Mouse (Mus musculus) kidney, embryonic 16.5 days (tissue): ENCODE measurements at regions not wholly inside any gene's neighbourhood (a gene's known extent, or its start where the extent isn't known, plus 50 kb on each side); places are given as distances from the start of the nearest gene placed in this dataset.

Source experiments
- ATAC-seq: fragments of 200-750 bp; cut with Nextera tagmentation; 2 replicates; pipeline ENCODE4 v1.8.0; 2017; ENCODE audit warnings: moderate TSS enrichment; ENCODE audit not compliant: low FRiP score, low TSS enrichment
- H3K27ac ChIP-seq: fragments of 300-500 bp; sonication (generic); 2 replicates; pipeline ENCODE4 v1.5.1; 2014; ENCODE audit warnings: low read length
- H3K27me3 ChIP-seq: fragments of 300-500 bp; sonication (generic); 2 replicates; pipeline ENCODE4 v1.6.1; 2014; ENCODE audit warnings: low read length, control low read depth, mixed read lengths; ENCODE audit not compliant: insufficient read depth
- H3K36me3 ChIP-seq: fragments of 300-500 bp; sonication (generic); 2 replicates; pipeline ENCODE4 v1.6.1; 2014; ENCODE audit warnings: low read length, control low read depth, mixed read lengths; ENCODE audit not compliant: insufficient read depth
- H3K4me1 ChIP-seq: fragments of 300-500 bp; sonication (generic); 2 replicates; pipeline ENCODE4 v1.6.1; 2014; ENCODE audit warnings: low read length, control low read depth, mixed read lengths; ENCODE audit not compliant: insufficient read depth
- H3K4me2 ChIP-seq: fragments of 300-500 bp; sonication (generic); replicated peaks from 2 replicates; pipeline ENCODE4 v1.6.1; 2014; ENCODE audit warnings: low read depth, low read length
- H3K4me3 ChIP-seq: fragments of 300-500 bp; sonication (generic); 2 replicates; pipeline ENCODE4 v1.5.1; 2014; ENCODE audit warnings: mild to moderate bottlenecking, low read length
- H3K9ac ChIP-seq: fragments of 300-500 bp; sonication (generic); replicated peaks from 2 replicates; pipeline ENCODE4 v1.6.1; 2014; ENCODE audit warnings: low read length
- H3K9me3 ChIP-seq: fragments of 300-500 bp; sonication (generic); 2 replicates; pipeline ENCODE4 v1.6.1; 2016; ENCODE audit warnings: low read length, control low read depth
- WGBS: fragments of 180-500 bp; shearing (Covaris S2); extraction: QIAGEN DNeasy Blood & Tissue Kit; methylation state at CpG from one replicate; pipeline ENCODE4 v1.1.7; 2014; 5-methylcytosine and 5-hydroxymethylcytosine counted together

DNA sequence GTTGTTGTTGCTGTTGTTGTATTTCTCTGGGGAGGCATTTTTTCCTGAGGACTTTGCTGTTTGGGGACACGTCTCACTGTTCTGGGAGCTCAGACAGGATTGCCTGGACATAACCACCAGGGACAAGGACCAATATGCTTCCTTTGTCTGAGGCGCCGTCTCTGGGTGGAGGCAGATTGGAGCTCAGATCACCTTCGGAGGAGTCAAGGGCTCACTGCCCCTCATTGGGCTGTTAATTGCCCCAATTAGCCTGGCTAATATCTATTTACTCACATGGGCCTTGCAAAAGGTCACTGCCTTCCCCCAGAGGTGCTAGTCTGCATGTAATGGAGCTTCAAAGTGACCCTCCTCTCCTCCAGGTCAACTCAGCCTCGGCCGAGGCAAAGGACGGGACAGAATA lies 270.5 kb downstream of the 3100002H09Rik start:
- no peak overlapping the region for H3K4me3 ChIP-seq
- WGBS: 19% methylated on average over 7 of the region's 7 CpGs
- no peak overlapping the region for H3K4me2 ChIP-seq

GRCm38 (mm10) chr4:124335726-124336125 lies 274.9 kb downstream of the 3100002H09Rik start:
- Histone ChIP-seq H3K27me3 (no peaks in the 10 kb centered on the region), H3K4me2 (no peak overlapping the region), H3K27ac (no peak overlapping the region), H3K4me3 (no peak overlapping the region), H3K9me3 (no peaks in the 10 kb centered on the region), H3K4me1 (no peaks in the 10 kb centered on the region), H3K36me3 (no peaks in the 10 kb centered on the region), H3K9ac (no peak overlapping the region)
- ATAC-seq: no peak
- WGBS: 65% methylated on average over 2 of the region's 2 CpGs

More for the DNA sequence above, 270.5 kb downstream of the 3100002H09Rik start:
- Histone ChIP-seq H3K9ac (no peak overlapping the region), H3K9me3 (no peaks in the 10 kb centered on the region; the same call in 1 of the 2 replicates), H3K27me3 (no peaks in the 10 kb centered on the region), H3K4me1 (no peaks in the 10 kb centered on the region), H3K36me3 (no peaks in the 10 kb centered on the region), H3K27ac (no peak overlapping the region)
- ATAC-seq: no peak

- Histone ChIP-seq H3K9ac (no peak overlapping the region), H3K27me3 (no peaks in the 10 kb centered on the region), H3K9me3 (peaks cover 2% of the 10 kb centered on the region; the same call in 1 of the 2 replicates), H3K27ac (no peak overlapping the region), H3K4me2 (no peak overlapping the region), H3K4me3 (no peak overlapping the region), H3K36me3 (no peaks in the 10 kb centered on the region), H3K4me1 (no peaks in the 10 kb centered on the region)
- WGBS: 81% methylated on average over 2 of the region's 2 CpGs
- ATAC-seq: no peak
These were observed 277.6 kb downstream of the 3100002H09Rik start for GRCm38 (mm10) chr4:124332974-124333373.

DNA sequence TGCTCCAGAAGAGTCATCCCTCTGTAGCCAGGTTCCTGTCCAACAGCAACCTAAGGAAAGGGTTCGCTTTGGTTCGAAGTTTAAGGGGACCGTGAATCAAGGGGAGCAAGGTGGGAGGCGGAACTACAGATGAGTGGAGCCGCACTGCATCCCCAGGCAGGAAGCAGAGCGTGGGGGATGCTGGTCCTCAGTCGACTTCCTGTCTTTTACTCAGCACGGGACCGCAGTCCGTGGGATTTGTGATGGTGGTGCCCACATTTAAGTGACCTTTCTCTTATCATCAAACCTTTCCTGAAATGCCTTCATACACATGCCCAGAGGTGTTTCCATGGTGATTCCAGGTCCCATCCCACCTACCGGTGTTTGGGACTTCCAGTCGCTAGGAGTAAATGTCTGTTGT lies 278.2 kb downstream of the 3100002H09Rik start:
- Histone ChIP-seq H3K27ac (no peak overlapping the region), H3K9me3 (peaks cover 2% of the 10 kb centered on the region; the same call in 1 of the 2 replicates), H3K36me3 (no peaks in the 10 kb centered on the region), H3K27me3 (no peaks in the 10 kb centered on the region), H3K4me1 (no peaks in the 10 kb centered on the region), H3K9ac (no peak overlapping the region), H3K4me2 (no peak overlapping the region), H3K4me3 (no peak overlapping the region)
- 80% methylated on average over 12 of the region's 12 CpGs for WGBS
- no peak for ATAC-seq

GRCm38 (mm10) chr4:124329107-124329771 lies 281.4 kb downstream of the 3100002H09Rik start:
- no peaks in the 10 kb centered on the region for H3K4me1 ChIP-seq
- H3K4me3 ChIP-seq: no peak overlapping the region
- no peak overlapping the region for H3K4me2 ChIP-seq
- no peak overlapping the region for H3K27ac ChIP-seq
- WGBS: 74% methylated on average over 15 of the region's 15 CpGs
- no peaks in the 10 kb centered on the region for H3K27me3 ChIP-seq
- no peak for ATAC-seq
- H3K36me3 ChIP-seq: no peaks in the 10 kb centered on the region
- H3K9me3 ChIP-seq: peaks cover 2% of the 10 kb centered on the region; the same call in 1 of the 2 replicates
- no peak overlapping the region for H3K9ac ChIP-seq

DNA sequence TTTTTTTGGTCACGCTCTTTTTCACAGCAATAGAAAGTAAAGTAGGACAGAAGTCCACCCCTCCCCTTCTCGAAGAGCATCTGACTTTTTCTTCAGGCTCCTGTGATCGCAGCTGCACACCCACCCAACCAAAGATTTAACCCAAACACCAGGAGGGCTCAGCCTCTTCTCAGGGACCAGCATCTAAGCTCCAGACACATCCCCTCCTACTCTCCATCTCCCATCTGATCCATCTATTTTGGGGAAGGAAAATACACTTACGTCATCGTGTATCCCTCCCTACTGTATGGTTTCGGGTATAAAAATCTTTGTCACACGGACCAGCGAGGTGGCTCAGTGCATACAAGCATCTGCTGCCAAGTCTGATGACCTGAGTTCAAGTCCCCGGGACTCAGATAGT lies 284.3 kb downstream of the 3100002H09Rik start:
- Histone ChIP-seq H3K4me2 (no peak overlapping the region), H3K36me3 (no peaks in the 10 kb centered on the region), H3K4me1 (no peaks in the 10 kb centered on the region), H3K27me3 (no peaks in the 10 kb centered on the region), H3K4me3 (no peak overlapping the region), H3K27ac (no peak overlapping the region), H3K9ac (no peak overlapping the region), H3K9me3 (peaks cover 2% of the 10 kb centered on the region; the same call in 1 of the 2 replicates)
- WGBS: 87% methylated on average over 9 of the region's 9 CpGs
- ATAC-seq: no peak

DNA sequence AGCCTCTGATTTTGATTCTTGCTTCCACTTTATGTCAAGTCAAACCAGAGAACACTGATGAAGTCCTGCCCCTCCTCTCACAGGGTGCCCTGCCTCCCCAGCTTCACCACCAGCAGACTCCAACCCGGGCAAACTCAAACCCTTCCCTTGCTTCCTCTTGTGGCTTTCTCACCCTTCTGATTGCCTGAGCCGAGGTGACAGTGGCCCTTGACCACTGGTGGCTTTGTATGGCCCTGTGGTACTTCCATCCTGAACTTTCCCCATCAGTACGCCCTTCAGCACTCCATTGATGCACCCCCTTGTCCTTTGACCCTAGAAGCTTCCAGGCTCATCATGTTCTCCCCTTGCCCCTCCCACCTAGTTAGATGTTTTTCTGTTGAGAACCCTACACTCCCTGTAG lies 287.0 kb downstream of the 3100002H09Rik start:
- Histone ChIP-seq H3K27me3 (no peaks in the 10 kb centered on the region), H3K4me3 (no peak overlapping the region), H3K9me3 (peaks cover 2% of the 10 kb centered on the region; the same call in 1 of the 2 replicates), H3K27ac (no peak overlapping the region), H3K9ac (no peak overlapping the region), H3K4me2 (no peak overlapping the region), H3K36me3 (no peaks in the 10 kb centered on the region), H3K4me1 (no peaks in the 10 kb centered on the region)
- WGBS: 63% methylated on average over 3 of the region's 3 CpGs
- ATAC-seq: no peak

DNA sequence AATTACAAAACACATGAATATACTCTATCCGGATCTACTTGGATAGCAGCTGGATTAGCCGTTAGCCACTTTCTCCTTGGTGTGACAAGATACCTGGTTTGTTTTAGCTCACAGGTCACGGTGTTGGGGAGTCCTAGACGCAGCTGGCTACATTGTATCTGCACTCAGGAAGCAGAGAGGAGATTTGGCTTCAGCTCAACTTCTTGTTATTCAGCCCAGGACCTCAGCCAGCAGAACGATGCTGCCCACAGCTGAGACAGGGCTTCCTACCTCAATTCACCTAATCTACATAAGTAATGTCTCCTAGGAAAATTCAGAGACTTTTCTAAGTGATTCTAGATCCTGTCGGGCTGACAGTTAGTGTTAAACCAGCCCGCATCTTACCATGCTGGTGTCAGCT lies 289.4 kb downstream of the 3100002H09Rik start:
- no peaks in the 10 kb centered on the region for H3K9me3 ChIP-seq
- no peak overlapping the region for H3K4me3 ChIP-seq
- H3K27ac ChIP-seq: no peak overlapping the region
- H3K4me2 ChIP-seq: no peak overlapping the region
- H3K4me1 ChIP-seq: 0 out of 2 replicates have a peak, but pooled peaks cover 5% of the 10 kb centered on the region
- H3K9ac ChIP-seq: no peak overlapping the region
- 59% methylated on average over 7 of the region's 7 CpGs for WGBS
- H3K36me3 ChIP-seq: no peaks in the 10 kb centered on the region
- H3K27me3 ChIP-seq: peaks cover 2% of the 10 kb centered on the region; the same call in 1 of the 2 replicates
- ATAC-seq: no peak

- Histone ChIP-seq H3K27me3 (peaks cover 2% of the 10 kb centered on the region; the same call in 1 of the 2 replicates), H3K9ac (no peak overlapping the region), H3K4me2 (no peak overlapping the region), H3K4me3 (no peak overlapping the region), H3K36me3 (no peaks in the 10 kb centered on the region), H3K27ac (no peak overlapping the region), H3K4me1 (0 out of 2 replicates have a peak, but pooled peaks cover 5% of the 10 kb centered on the region), H3K9me3 (no peaks in the 10 kb centered on the region)
- 16% methylated on average over 4 of the region's 4 CpGs for WGBS
- ATAC-seq: peak; percentile 93
These were observed 293.6 kb downstream of the 3100002H09Rik start for GRCm38 (mm10) chr4:124317042-124317441.

- Histone ChIP-seq H3K9me3 (no peaks in the 10 kb centered on the region), H3K4me1 (peaks cover 6% of the 10 kb centered on the region; the same call in 1 of the 2 replicates), H3K9ac (no peak overlapping the region), H3K27ac (no peak overlapping the region), H3K36me3 (no peaks in the 10 kb centered on the region), H3K4me2 (no peak overlapping the region), H3K27me3 (peaks cover 4% of the 10 kb centered on the region; the same call in 1 of the 2 replicates), H3K4me3 (no peak overlapping the region)
- WGBS: 68% methylated on average over 5 of the region's 5 CpGs
- no peak for ATAC-seq
These were observed 298.9 kb downstream of the 3100002H09Rik start for GRCm38 (mm10) chr4:124311657-124312056.
